Comparison of ENCODE assay signal across 8 mouse cellular contexts in the genomic region with DNA sequence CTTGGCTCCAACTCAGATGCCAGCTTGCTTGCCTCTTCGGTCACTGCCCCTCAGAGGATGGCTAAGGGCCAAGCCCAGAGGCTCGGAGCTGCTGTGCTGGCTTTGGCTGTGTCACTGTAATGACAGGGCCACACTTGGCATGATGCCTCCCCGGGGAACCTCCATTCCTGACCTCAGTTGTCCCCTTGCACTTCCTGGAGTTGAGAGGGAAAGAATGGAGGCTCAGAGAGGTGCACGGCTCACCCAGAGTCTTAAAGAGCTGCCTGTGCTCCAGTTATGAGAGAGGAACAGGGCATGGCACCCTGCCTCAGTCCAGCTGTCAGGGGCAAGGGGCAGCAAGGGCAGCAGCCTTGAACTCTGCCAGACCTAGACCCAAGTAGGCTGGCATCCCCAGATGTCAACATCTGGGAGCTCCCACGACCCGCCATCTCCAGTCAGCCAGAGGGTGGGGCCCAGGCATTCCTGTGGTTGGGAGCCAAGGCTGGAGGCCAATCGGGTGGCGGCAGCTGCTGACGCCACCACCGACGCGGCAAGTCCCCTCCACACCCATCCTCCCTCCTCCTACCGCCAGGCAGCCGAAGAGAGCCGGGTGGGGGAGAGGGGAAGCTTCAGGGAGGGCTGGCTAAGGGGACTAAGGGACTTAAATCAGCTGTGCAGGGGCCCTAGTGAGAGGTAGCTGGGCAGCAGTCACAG. TPM values are rescaled to one million over a fixed set of nuclear protein-coding genes. Genes with fewer than 3 reads are reported as not detected.
A peak's percentile ranks its signal among the peaks of the same experiment; 100 is the strongest.
DNase-seq lines count a peak whose midpoint lies in the region; ATAC-seq and TF ChIP-seq lines count a peak whose summit lies in the region.

No protein-coding gene starts in this region.

- H3K9me3 ChIP-seq in limb, embryonic 14.5 days (ENCODE audit: control insufficient read depth, low read length): no peaks in the 10 kb centered on the region
- no peaks in the 10 kb centered on the region for H3K9me3 ChIP-seq in midbrain, embryonic 15.5 days
- H3K9me3 ChIP-seq in stomach, postnatal 0 days (ENCODE audit: control insufficient read depth, low read length): no peaks in the 10 kb centered on the region

- 10% methylated on average over 14 of the region's 15 CpGs for WGBS in limb, embryonic 14.5 days
- WGBS in midbrain, embryonic 15.5 days: 10% methylated on average over 15 of the region's 15 CpGs
- WGBS in stomach, postnatal 0 days: 7% methylated on average over 14 of the region's 15 CpGs

- peak overlapping the region; percentile 83 for H3K4me3 ChIP-seq in embryonic fibroblast, embryonic 13.5 days (ENCODE audit: insufficient read depth, low read length)
- H3K4me3 ChIP-seq in limb, embryonic 14.5 days (replicated peaks; ENCODE audit: low read length): peak overlapping the region; percentile 48
- H3K4me3 ChIP-seq in midbrain, embryonic 15.5 days: peak overlapping the region; percentile 70
- peak overlapping the region; percentile 48 for H3K4me3 ChIP-seq in stomach, postnatal 0 days (ENCODE audit: low read depth, low read length)

- TF ChIP-seq CTCF in embryonic fibroblast, embryonic 13.5 days (IDR thresholded peaks at IDR 0.05; ENCODE audit: borderline replicate concordance, insufficient read depth, low read length): no peak
- TF ChIP-seq CTCF in stomach, postnatal 0 days (IDR thresholded peaks at IDR 0.05; ENCODE audit: low read depth): peak; percentile 28; the same call in 1 of the 2 replicates

- H3K4me2 ChIP-seq in limb, embryonic 14.5 days (replicated peaks; ENCODE audit: low read depth, low read length, severe bottlenecking): peak overlapping the region; percentile 73
- H3K4me2 ChIP-seq in midbrain, embryonic 15.5 days: peak overlapping the region; percentile 87
- peak overlapping the region; percentile 70 for H3K4me2 ChIP-seq in stomach, postnatal 0 days (replicated peaks; ENCODE audit: low read depth)

- TF ChIP-seq POLR2A in embryonic fibroblast, embryonic 13.5 days (IDR thresholded peaks at IDR 0.05; ENCODE audit: low read depth, low read length): peak; percentile 37
- TF ChIP-seq POLR2A in limb, embryonic 14.5 days (IDR thresholded peaks at IDR 0.05; ENCODE audit: borderline replicate concordance, extremely low read depth, insufficient read depth, insufficient read length): 0 out of 2 replicates have a peak, but pooled peaks have one; percentile 33

- peak; percentile 95 for ATAC-seq in limb, embryonic 14.5 days (ENCODE audit: low FRiP score, low read depth)
- ATAC-seq in midbrain, embryonic 15.5 days (replicated peaks): peak; percentile 90
- ATAC-seq in stomach, postnatal 0 days (ENCODE audit: low FRiP score, low TSS enrichment): peak; percentile 89

- peaks cover 12% of the 10 kb centered on the region for H3K4me1 ChIP-seq in embryonic fibroblast, embryonic 13.5 days (ENCODE audit: control insufficient read depth, insufficient read depth, low read length)
- peaks cover 23% of the 10 kb centered on the region for H3K4me1 ChIP-seq in limb, embryonic 14.5 days (ENCODE audit: control insufficient read depth, insufficient read depth, low read length)
- H3K4me1 ChIP-seq in midbrain, embryonic 15.5 days: peaks cover 44% of the 10 kb centered on the region
- H3K4me1 ChIP-seq in stomach, postnatal 0 days (replicated peaks; ENCODE audit: control insufficient read depth, insufficient read depth): peaks cover 6% of the 10 kb centered on the region; the same call in 1 of the 2 replicates

- peaks cover 84% of the 10 kb centered on the region for H3K36me3 ChIP-seq in limb, embryonic 14.5 days (ENCODE audit: control insufficient read depth, insufficient read depth, low read length)
- H3K36me3 ChIP-seq in midbrain, embryonic 15.5 days (replicated peaks): peaks cover 13% of the 10 kb centered on the region; the same call in 1 of the 2 replicates
- H3K36me3 ChIP-seq in stomach, postnatal 0 days (ENCODE audit: control insufficient read depth, insufficient read depth, low read length): peaks cover 32% of the 10 kb centered on the region

- TF ChIP-seq EP300 in stomach, postnatal 0 days (optimal IDR thresholded peaks at IDR 0.05): no peak

- peak overlapping the region; percentile 98 for H3K27ac ChIP-seq in embryonic fibroblast, embryonic 13.5 days (ENCODE audit: insufficient read depth, low read length)
- peak overlapping the region; percentile 77 for H3K27ac ChIP-seq in limb, embryonic 14.5 days (replicated peaks; ENCODE audit: low read depth, low read length)
- peak overlapping the region; percentile 82 for H3K27ac ChIP-seq in midbrain, embryonic 15.5 days
- peak overlapping the region; percentile 89 for H3K27ac ChIP-seq in stomach, postnatal 0 days (replicated peaks)

- no peaks in the 10 kb centered on the region for H3K27me3 ChIP-seq in limb, embryonic 14.5 days (ENCODE audit: control insufficient read depth, insufficient read depth, low read length)
- H3K27me3 ChIP-seq in midbrain, embryonic 15.5 days (replicated peaks): no peaks in the 10 kb centered on the region
- no peaks in the 10 kb centered on the region for H3K27me3 ChIP-seq in stomach, postnatal 0 days (ENCODE audit: control insufficient read depth, insufficient read depth, low read length)

- peak; percentile 71 for DNase-seq in ovary, adult 18-20 months (ENCODE audit: low spot score)
- DNase-seq in ovary, postnatal 10 days (ENCODE audit: low spot score): no peak
- peak; percentile 80 for DNase-seq in heart, adult 8-10 months (ENCODE audit: low spot score)
- peak; percentile 80 for DNase-seq in kidney, adult 9 months
- DNase-seq in limb, embryonic 14.5 days (ENCODE audit: low spot score): peak; percentile 92
- DNase-seq in stomach, postnatal 0 days (ENCODE audit: low spot score): peak; percentile 88

- peak overlapping the region; percentile 59 for H3K9ac ChIP-seq in limb, embryonic 14.5 days (ENCODE audit: low read depth, low read length, severe bottlenecking)
- H3K9ac ChIP-seq in midbrain, embryonic 15.5 days: peak overlapping the region; percentile 83
- H3K9ac ChIP-seq in stomach, postnatal 0 days (ENCODE audit: low read length): peak overlapping the region; percentile 65

RNA-seq across cellular contexts. Expression of a gene that starts 34.4 kb away (rescaled TPM):
- 49.2 and 55.7 TPM in 2 replicates for polyA plus RNA-seq in embryonic fibroblast, embryonic 13.5 days (2011; ENCODE audit: insufficient read length, low read depth, missing spikeins)
- total RNA-seq in heart, adult 8-10 months (2022): 10 to 100 TPM; 13.3 to 14.9 (median 14.0) TPM
- 28.9 and 37.9 TPM in 2 replicates for polyA plus RNA-seq in limb, embryonic 14.5 days (2012; rRNA removed)
- 9.8 and 10.8 TPM in 2 replicates for polyA plus RNA-seq in limb, embryonic 14.5 days (2014; fragmentation: Nextera tagmentation; extraction: Ambion mirVana)
- 10.9 and 11.0 TPM in 2 replicates for polyA plus RNA-seq in midbrain, embryonic 15.5 days (2015; fragmentation: Nextera tagmentation; extraction: Ambion mirVana)
- 4.3 and 4.6 TPM in 2 replicates for polyA plus RNA-seq in stomach, postnatal 0 days (2015; fragmentation: Nextera tagmentation; extraction: Ambion mirVana)

RNA-seq across cellular contexts. Expression of a gene that starts 50.4 kb away (rescaled TPM):
- polyA plus RNA-seq in embryonic fibroblast, embryonic 13.5 days (2011; ENCODE audit: insufficient read length, low read depth, missing spikeins): not detected in 2 replicates
- not detected for total RNA-seq in heart, adult 8-10 months (2022)
- polyA plus RNA-seq in limb, embryonic 14.5 days (2012; rRNA removed): not detected in 2 replicates
- 0.19 and 0.36 TPM in 2 replicates for polyA plus RNA-seq in limb, embryonic 14.5 days (2014; fragmentation: Nextera tagmentation; extraction: Ambion mirVana)
- 1.3 and 1.6 TPM in 2 replicates for polyA plus RNA-seq in midbrain, embryonic 15.5 days (2015; fragmentation: Nextera tagmentation; extraction: Ambion mirVana)
- 0.16 and 0.25 TPM in 2 replicates for polyA plus RNA-seq in stomach, postnatal 0 days (2015; fragmentation: Nextera tagmentation; extraction: Ambion mirVana)
